Comparison of ENCODE assay signal across 14 mouse cellular contexts in genomic region chr2:21927656-21928055, GRCm38 (mm10).
DNase-seq lines count a peak whose midpoint lies in the region; ATAC-seq and TF ChIP-seq lines count a peak whose summit lies in the region.
"Had no signal": no experiment of that assay in that cellular context is flagged by ENCODE, and none has a peak within 500 bp of the region (broad histone marks: within the 10 kb centered on the region; RNA-seq: fewer than 3 reads in every experiment).

No protein-coding gene starts in this region.

- WGBS in hindbrain, embryonic 11.5 days: 53% methylated on average over 1 of the region's 1 CpGs
- 45% methylated on average over 1 of the region's 1 CpGs for WGBS in hindbrain, embryonic 12.5 days

- no peaks in the 10 kb centered on the region for H3K9me3 ChIP-seq in hindbrain, embryonic 11.5 days (ENCODE audit: control insufficient read depth, low read length)
- H3K9me3 ChIP-seq in hindbrain, embryonic 12.5 days (replicated peaks): no peaks in the 10 kb centered on the region
- H3K9me3 ChIP-seq: embryonic facial prominence, embryonic 15.5 days; heart, embryonic 15.5 days; lung, embryonic 15.5 days had no signal

- no peak for ATAC-seq in hindbrain, embryonic 11.5 days (ENCODE audit: low FRiP score)
- no peak for ATAC-seq in hindbrain, embryonic 12.5 days (ENCODE audit: low FRiP score)

- no peaks in the 10 kb centered on the region for H3K36me3 ChIP-seq in hindbrain, embryonic 11.5 days (ENCODE audit: control insufficient read depth, insufficient read depth, low read length)
- H3K36me3 ChIP-seq in hindbrain, embryonic 12.5 days: no peaks in the 10 kb centered on the region
- H3K36me3 ChIP-seq: embryonic facial prominence, embryonic 15.5 days; heart, embryonic 15.5 days; lung, embryonic 15.5 days had no signal

- peak; percentile 30 for DNase-seq in hindbrain, embryonic 11.5 days (ENCODE audit: low spot score)
- DNase-seq in 3T3-L1 (ENCODE audit: low read depth, low spot score) (peak; percentile 22), 416B (ENCODE audit: low read depth) (peak; percentile 21)
- peak; percentile 69 for DNase-seq in brain, embryonic 14.5 days (ENCODE audit: low read depth)
- no peak for DNase-seq in urinary bladder, postnatal 14 days (ENCODE audit: low spot score)
- DNase-seq in cerebellum, adult 18-20 months: no peak
- no peak for DNase-seq in lung, adult 18-20 months
- DNase-seq: kidney, adult 18-20 months; spleen, adult 18-20 months; thymus, adult 18-20 months had no signal

- no peak overlapping the region for H3K4me2 ChIP-seq in hindbrain, embryonic 11.5 days (replicated peaks; ENCODE audit: low read depth, low read length)
- H3K4me2 ChIP-seq in hindbrain, embryonic 12.5 days (replicated peaks): no peak overlapping the region
- H3K4me2 ChIP-seq: embryonic facial prominence, embryonic 15.5 days; heart, embryonic 15.5 days; lung, embryonic 15.5 days had no signal

- TF ChIP-seq POLR2A in brain, embryonic 14.5 days (IDR thresholded peaks at IDR 0.05; ENCODE audit: borderline replicate concordance, extremely low read depth, insufficient read depth, insufficient read length, poor library complexity, severe bottlenecking): no peak

- TF ChIP-seq CTCF in brain, embryonic 14.5 days (IDR thresholded peaks at IDR 0.05; ENCODE audit: borderline replicate concordance, extremely low read depth, insufficient read depth, insufficient read length): no peak

- H3K9ac ChIP-seq in hindbrain, embryonic 11.5 days (ENCODE audit: low read depth, low read length): no peak overlapping the region
- no peak overlapping the region for H3K9ac ChIP-seq in hindbrain, embryonic 12.5 days
- H3K9ac ChIP-seq: embryonic facial prominence, embryonic 15.5 days; heart, embryonic 15.5 days; lung, embryonic 15.5 days had no signal

- no peak overlapping the region for H3K4me3 ChIP-seq in hindbrain, embryonic 11.5 days (ENCODE audit: low read depth, low read length)
- no peak overlapping the region for H3K4me3 ChIP-seq in hindbrain, embryonic 12.5 days
- H3K4me3 ChIP-seq: embryonic facial prominence, embryonic 15.5 days; heart, embryonic 15.5 days; lung, embryonic 15.5 days had no signal

- H3K27ac ChIP-seq in hindbrain, embryonic 11.5 days (ENCODE audit: low read depth, low read length): no peak overlapping the region
- H3K27ac ChIP-seq in hindbrain, embryonic 12.5 days: no peak overlapping the region
- H3K27ac ChIP-seq: embryonic facial prominence, embryonic 15.5 days; heart, embryonic 15.5 days; lung, embryonic 15.5 days had no signal

- no peaks in the 10 kb centered on the region for H3K27me3 ChIP-seq in hindbrain, embryonic 11.5 days (ENCODE audit: control insufficient read depth, insufficient read depth, low read length)
- H3K27me3 ChIP-seq in hindbrain, embryonic 12.5 days: no peaks in the 10 kb centered on the region
- H3K27me3 ChIP-seq: embryonic facial prominence, embryonic 15.5 days; heart, embryonic 15.5 days; lung, embryonic 15.5 days had no signal

- H3K4me1 ChIP-seq in hindbrain, embryonic 11.5 days (replicated peaks; ENCODE audit: control insufficient read depth, insufficient read depth, low read length): no peaks in the 10 kb centered on the region
- H3K4me1 ChIP-seq in hindbrain, embryonic 12.5 days: no peaks in the 10 kb centered on the region
- H3K4me1 ChIP-seq: embryonic facial prominence, embryonic 15.5 days; heart, embryonic 15.5 days; lung, embryonic 15.5 days had no signal

Comparison
In these comparisons a context has a peak if more than half of its experiments do, and no peak if none do; other contexts are left out.
1. DNase-seq: peak in hindbrain, embryonic 11.5 days (single experiment), 3T3-L1 (single experiment), 416B (single experiment) and brain, embryonic 14.5 days (single experiment); none in urinary bladder, postnatal 14 days (single experiment), cerebellum, adult 18-20 months (0 of 2) and lung, adult 18-20 months (0 of 2).